Mouse (Mus musculus) spleen, adult 2 months (tissue): ENCODE data around the gene Bax.

Source experiments
- CTCF ChIP-seq: fragments of 200-500 bp; IDR thresholded peaks from 2 replicates; pipeline ENCODE4 v1.5.1; 2011; ENCODE audit warnings: mild to moderate bottlenecking, inconsistent platforms; ENCODE audit not compliant: insufficient read depth, insufficient read length, insufficient replicate concordance; ENCODE audit errors: extremely low read depth
- POLR2A ChIP-seq: fragments of 200-500 bp; IDR thresholded peaks from 2 replicates; pipeline ENCODE4 v1.6.1; 2011; ENCODE audit warnings: low read depth, low read length, inconsistent platforms

DNA sequence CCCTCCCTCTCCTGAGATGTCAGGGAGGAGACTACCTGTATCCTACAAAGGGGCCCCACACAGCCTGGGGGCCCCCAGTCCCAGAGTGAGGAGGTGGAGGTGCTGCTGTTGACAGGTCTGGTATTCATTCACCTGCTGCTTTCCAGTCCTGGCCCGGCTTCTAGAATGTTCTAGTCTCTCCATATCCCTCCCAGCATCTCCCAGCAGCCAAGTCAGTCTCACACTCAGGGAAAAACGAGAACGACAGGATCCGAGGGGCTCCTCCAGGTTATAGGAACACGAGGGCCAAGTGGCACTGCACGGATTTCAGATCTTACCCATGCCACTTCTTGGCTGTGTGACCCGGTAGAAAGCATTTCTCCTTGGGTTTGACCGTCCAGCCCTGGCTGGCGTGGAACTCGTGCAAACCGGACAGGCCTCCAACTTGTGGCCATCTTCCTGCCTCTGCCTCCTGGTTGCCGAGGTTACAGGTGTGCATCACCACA, 51.9 kb downstream of the Bax start:
- no peak for TF ChIP-seq CTCF
- no peak for TF ChIP-seq POLR2A
